Mouse (Mus musculus) heart, adult 10 weeks (tissue): Measurements from ENCODE around the gene Fgf23. TPM values are rescaled to one million over a fixed set of nuclear protein-coding genes. Genes with fewer than 3 reads are reported as not detected.

Source experiments
- polyA plus RNA-seq: library from polyadenylated mRNA; stranded (reverse); fragments of 350-450 nt; fragmentation: Illumina TruSeq; extraction: RNeasy Lipid Tissue Mini Kit (QIAGEN cat#74804); gene quantifications from one replicate; pipeline ENCODE4 v1.2.3, GENCODE M21; 2014; ENCODE audit warnings: low read depth, low replicate concordance

Gene Fgf23
- polyA plus RNA-seq, result not detected

DNA sequence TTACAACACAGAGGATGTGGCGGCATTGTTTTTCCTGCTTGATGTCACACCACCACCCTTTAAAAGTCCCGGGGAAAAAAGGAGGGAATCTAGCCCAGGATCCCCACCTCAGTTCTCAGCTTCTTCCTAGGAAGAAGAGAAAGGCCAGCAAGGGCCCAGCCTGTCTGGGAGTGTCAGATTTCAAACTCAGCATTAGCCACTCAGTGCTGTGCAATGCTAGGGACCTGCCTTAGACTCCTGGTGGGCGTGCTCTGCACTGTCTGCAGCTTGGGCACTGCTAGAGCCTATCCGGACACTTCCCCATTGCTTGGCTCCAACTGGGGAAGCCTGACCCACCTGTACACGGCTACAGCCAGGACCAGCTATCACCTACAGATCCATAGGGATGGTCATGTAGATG lies at the start of gene Fgf23:
TSS of gene Fgf23 (plus strand) at position 86 of the 400 bp plus-strand sequence.

DNA sequence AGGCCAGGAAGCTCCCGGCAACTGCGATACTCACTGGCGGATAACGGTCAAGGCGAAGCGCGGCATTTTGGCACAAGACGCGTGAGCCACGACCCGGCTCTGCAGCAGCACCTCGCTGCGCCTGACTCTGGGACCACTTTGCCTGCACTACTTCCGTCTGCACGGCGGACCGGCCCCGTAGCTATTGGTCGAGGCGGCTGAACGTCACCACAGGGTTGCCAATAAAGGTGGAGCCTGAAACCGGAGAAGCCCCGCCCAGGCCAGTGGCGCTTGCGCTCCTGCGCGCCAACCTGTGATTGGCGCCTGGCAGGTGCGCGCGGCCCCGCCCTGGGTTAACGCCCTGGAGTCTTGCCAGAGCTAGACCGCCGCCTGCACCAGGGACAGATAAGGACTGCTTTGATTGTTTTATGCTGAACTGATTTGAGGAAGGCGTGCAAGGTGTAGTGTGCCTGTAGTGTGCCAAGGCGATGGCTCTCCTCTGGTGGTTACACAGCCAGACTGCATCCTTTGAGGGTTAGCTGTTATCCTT lies 36.8 kb downstream of the Fgf23 start, which contains the start of gene Tigar:
TSS of gene Tigar (minus strand) at position 156 of the 529 bp plus-strand sequence.

Other genes starting within 250 kb of the Fgf23 start
- gene Ndufa9, start 223.8 kb upstream of the Fgf23 start, polyA plus RNA-seq, result 696 TPM
- gene Akap3, start 219.8 kb upstream of the Fgf23 start, polyA plus RNA-seq, result not detected
- not detected for gene Dyrk4, start 151.1 kb upstream of the Fgf23 start, polyA plus RNA-seq
- gene Rad51ap1, start 133.3 kb upstream of the Fgf23 start, polyA plus RNA-seq, result 0.84 TPM
- 17.0 TPM for gene D6Wsu163e, start 132.9 kb upstream of the Fgf23 start, polyA plus RNA-seq
- gene Fgf6, start 57.3 kb upstream of the Fgf23 start, polyA plus RNA-seq, result 0.39 TPM
- 41.6 TPM for gene Tigar, start 36.7 kb downstream of the Fgf23 start, polyA plus RNA-seq
- gene Ccnd2, start 79.3 kb downstream of the Fgf23 start, polyA plus RNA-seq, result 48.2 TPM